Mouse (Mus musculus) ovary, postnatal 14 days (tissue): ENCODE measurements at regions not wholly inside any gene's neighbourhood (a gene's known extent, or its start where the extent isn't known, plus 50 kb on each side); places are given as distances from the start of the nearest gene placed in this dataset.

Experiments
- DNase-seq: peaks from one replicate; pipeline ENCODE4 v3.0.0; 2022; ENCODE audit warnings: low spot score

DNA sequence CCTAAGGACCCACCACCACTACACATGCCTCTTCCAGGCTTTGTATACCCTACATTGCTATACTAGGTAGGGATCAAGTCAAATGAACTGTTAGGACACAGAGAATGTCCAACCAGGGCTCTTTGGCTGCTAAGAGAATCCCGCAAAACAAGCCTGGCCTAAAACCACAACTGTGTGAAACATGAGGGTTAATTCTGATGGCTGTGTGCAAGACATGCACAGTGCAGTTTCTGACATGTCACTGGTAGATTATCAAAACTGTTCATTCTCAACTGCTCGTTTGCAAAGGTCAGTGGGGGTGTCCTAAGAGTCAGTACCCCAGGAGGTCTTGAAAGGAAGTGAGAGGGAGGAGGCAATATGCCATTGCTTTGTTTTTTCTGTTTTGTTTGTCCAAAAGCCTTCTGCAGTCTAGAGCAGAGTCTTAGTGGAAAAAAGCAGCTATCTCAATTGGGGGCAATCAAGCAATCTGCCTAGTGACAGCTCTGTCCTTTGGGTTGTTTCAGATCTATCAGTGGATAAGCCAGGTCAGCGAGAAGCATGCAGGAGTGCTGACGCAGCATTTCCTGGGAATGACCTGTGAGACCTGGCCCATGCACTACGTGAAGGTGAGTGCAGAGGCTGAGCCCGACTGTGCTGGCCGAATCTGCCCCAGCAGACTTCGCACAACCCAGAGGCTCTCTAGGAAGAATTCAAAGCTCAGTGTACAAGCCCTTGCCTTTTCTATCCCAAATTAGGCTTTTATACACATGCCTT lies 151.3 kb upstream of the 4933402D24Rik start:
- no peak for DNase-seq

DNA sequence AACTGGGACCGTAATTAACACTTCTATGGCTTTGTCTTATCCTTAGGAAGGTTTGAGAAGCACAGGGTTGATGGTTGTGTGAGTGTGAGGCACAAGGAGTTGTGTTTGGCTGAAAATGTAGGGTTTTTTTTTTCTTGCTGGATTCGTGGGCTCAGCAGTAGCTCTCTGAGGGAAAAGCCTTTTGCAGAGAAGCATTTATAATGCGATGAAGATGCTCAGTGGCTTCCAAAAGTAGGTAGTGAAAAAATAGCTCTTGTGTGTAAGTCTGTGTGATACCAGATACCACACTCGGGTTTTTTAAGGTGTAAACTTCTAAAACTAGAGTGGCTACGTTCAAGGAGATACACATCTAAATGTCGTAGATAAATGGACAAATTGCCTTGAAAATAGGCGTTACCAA lies 149.1 kb upstream of the 4933402D24Rik start:
- DNase-seq: no peak

GRCm38 (mm10) chr1:63916907-63917650 lies 148.0 kb upstream of the 4933402D24Rik start:
- no peak for DNase-seq

GRCm38 (mm10) chr1:63910765-63911164 lies 141.7 kb upstream of the 4933402D24Rik start:
- DNase-seq: no peak

- no peak for DNase-seq
Observed at GRCm38 (mm10) chr1:63909191-63909590, 140.1 kb upstream of the 4933402D24Rik start.

- no peak for DNase-seq
Observed at GRCm38 (mm10) chr1:63903620-63904019, 134.6 kb upstream of the 4933402D24Rik start.

DNA sequence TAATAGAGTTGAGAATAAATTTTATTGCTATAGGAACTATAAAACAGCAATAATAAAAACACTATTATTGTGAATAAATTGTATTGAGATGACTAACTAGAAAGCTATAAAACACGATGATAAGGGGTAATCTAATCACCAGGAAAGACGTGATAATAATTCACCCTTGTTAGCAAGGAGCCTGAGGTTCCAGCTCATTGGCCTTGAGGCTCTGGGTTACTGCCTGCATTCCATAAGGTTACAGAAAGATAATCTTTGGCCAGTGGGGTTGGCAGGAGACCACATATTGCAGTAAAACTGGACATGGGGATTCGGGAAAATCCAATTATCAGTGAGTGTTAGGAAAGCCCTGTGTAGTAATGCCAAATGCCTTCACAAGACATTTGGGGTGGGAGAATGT lies 134.1 kb upstream of the 4933402D24Rik start:
- no peak for DNase-seq

DNA sequence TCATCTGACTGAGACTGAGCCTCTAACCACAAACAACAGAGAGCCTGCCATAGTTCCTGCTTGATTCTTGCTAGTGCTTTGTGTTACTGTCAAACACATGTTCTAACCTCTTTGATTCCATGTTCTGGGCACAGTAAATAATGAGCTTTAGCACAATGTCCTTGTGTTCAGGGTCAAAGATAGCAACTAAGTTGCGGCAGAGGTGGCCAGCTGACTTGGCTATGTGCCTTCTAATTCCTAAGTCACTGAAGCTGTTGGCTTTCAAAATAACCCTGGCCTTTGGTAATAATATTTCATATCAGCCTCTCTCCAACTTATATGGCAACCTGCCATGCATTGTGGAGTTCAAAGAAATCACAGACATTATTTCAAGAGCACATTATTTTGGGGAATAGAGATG lies 133.3 kb upstream of the 4933402D24Rik start:
- DNase-seq: peak; percentile 23

- no peak for DNase-seq
Observed at GRCm38 (mm10) chr1:63899631-63900577, 130.8 kb upstream of the 4933402D24Rik start.

DNA sequence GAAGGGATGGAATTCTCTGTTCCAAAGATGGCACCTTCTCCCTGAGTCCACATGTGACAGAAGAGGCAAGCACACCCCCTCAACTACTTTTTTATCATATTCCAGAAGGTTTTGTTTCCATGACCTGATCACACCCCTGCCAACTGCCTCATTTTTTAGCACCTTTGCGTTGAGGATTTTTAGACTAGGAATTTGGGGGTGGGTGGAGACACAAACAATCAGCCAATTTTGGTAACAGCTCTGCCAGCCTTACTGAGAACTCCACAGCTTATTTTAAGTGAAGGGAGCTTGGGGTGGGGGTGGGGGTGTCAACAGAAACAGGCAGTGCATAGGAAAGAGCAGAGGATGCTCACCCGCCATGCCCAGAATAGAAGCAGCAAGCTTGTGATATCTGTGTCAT lies 129.7 kb upstream of the 4933402D24Rik start:
- no peak for DNase-seq

GRCm38 (mm10) chr1:63897556-63897955 lies 128.5 kb upstream of the 4933402D24Rik start:
- no peak for DNase-seq

DNA sequence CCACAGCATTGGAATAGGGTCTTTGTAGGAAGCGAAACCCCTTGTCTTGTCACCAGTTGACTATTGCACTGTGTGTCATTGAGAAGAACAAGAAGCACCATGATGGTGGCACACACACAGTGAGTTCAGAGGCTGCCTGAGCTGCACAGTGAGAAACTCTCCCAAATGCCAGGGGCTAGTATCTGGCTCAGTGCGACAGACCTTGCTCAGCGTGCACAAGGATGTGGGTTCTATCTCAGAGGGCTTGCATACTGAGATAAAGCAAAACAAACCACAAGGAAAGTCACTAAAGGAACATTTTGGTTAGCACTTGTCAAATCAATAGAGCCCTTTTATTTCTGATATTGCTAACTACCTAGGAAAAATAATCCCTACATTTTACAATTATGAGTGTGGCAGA lies 110.5 kb upstream of the 4933402D24Rik start:
- no peak for DNase-seq

- DNase-seq: no peak
Observed at GRCm38 (mm10) chr1:63876589-63877251, 107.7 kb upstream of the 4933402D24Rik start.

DNA sequence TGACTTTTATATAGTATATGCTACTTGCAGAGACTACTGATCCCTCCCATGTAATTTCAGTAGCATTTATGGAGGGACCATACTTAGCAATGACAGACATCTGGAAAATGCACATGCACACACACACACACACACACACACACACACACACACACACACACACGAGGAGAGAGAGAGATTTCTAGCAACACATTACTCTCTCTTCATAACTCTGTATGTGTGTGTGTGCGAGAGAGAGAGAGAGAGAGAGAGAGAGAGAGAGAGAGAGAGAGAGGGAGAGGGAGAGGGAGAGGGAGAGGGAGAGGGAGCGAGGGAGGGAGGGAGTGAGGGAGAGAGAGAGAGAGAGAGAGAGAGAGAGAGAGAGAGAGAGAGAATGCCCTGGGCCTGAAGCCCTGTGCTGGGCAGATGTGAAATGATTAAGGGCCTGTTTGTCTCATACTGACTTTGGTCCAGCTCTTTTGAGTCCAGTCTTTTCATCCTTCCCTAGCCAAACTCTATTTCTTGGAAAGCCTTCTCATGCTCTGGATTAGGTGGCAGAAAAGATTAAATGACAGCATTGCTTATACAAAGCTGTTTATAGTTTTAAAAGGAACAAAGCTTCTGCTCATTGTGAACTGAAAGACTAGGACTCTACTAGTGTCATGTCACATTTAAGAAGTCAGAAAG lies 106.4 kb upstream of the 4933402D24Rik start:
- no peak for DNase-seq

GRCm38 (mm10) chr1:63871831-63872230 lies 102.8 kb upstream of the 4933402D24Rik start:
- no peak for DNase-seq

- DNase-seq: no peak
Observed at GRCm38 (mm10) chr1:63869342-63869741, 100.3 kb upstream of the 4933402D24Rik start.

DNA sequence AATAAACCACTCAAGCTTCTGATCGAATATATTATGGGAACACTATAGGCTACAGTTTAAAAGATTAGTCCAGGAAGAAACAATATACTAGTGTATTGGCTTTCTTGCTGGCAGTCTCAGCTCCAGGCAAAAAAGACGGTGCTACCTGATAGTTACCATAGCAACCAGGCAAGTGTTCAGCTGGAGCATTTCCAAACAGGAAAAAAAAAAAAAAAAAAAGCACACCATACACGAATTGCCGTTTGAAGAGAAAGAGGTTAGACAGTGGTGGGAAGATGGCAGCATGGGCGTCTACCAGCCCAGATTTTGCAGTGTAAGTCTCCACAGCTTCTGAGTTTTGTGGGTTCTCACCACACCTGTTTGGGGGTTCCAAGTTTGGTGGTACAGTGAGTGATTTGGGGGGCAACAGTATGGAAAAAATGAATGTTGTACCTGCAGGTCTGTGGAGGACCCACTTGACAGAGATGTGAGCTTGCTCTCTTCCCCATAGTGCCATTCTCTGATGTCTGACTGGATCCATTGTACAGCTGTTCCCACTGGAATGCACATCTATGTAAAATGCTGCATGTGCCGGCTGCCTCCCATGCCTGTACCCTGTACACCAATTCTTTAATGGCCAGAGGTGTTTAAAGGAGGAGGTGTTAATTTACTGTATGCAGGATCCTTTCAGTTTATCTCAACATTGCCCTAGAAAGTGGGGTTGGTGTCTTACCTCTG lies 89.0 kb upstream of the 4933402D24Rik start:
- DNase-seq: no peak

DNA sequence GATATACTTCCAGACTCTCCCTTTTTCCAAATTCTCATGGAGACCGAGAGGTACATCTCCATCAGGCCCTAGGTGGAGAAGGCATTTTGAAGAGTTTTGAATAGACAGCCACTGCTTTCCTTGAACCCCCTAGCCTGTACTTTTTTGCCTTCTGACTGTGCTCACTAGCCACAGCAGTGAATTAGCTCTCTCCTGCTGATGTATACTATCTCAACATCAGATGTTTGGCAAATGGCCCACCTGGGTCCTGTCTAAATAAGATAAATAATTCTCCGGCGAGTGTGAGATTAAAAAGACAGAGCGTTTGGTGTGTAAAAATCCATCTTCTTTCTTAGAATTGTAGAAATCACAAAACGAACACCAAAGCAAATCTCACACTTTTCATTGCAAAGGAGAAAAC lies 88.4 kb upstream of the 4933402D24Rik start:
- no peak for DNase-seq

DNA sequence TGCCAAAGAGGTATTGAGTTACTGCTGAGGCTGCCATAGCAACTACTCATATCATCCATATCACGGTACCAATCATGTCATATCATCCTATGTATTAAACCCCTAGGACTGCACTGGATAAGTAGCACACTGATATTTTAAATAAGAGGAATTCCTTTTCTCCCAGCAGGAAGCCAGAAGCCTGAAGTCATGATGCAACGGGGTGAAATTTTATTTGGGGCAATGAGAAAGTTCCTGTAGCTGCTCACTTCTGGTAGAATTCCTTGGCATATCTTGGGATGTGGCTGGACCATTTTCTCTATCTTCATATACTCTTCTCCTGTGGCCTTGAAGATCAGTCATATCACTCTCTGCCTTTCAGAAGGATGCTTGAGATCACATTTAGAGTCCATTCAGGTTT lies 87.3 kb upstream of the 4933402D24Rik start:
- DNase-seq: no peak

DNA sequence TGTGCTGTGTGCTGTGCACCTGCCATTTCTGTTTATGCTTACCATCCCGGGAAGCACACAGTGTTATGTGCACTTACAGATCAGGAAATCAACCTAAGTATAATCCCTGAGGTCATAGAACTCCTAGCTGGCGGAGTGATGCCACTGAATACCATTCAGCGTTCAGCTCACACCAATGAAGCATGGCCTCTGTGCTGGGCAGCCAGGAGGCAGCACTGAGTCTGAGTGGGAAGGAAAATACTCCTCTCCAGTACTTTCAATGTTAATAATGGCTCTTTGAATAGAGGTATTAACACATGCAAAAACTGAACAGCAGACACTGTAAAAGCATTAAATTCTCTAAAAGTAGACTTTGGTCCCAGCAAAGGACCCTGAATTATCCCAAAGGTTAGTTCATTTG lies 85.7 kb upstream of the 4933402D24Rik start:
- no peak for DNase-seq
